Mouse (Mus musculus) hindbrain, embryonic 16.5 days (tissue): ENCODE data around the gene Osr1. TPM values are rescaled to one million over a fixed set of nuclear protein-coding genes. Genes with fewer than 3 reads are reported as not detected.
A peak's percentile ranks its signal among the peaks of the same experiment; 100 is the strongest.

ENCODE experiments used
- ATAC-seq: fragments of 200-750 bp; cut with Nextera tagmentation; 2 replicates; pipeline ENCODE4 v1.8.0; 2017; ENCODE audit warnings: moderate TSS enrichment, moderate library complexity
- H3K27ac ChIP-seq: fragments of 300-500 bp; sonication (generic); 2 replicates; pipeline ENCODE4 v1.5.1; 2014; ENCODE audit warnings: low read depth, mild to moderate bottlenecking, control low read depth, low read length, moderate library complexity
- H3K27me3 ChIP-seq: fragments of 300-500 bp; sonication (generic); replicated peaks from 2 replicates; pipeline ENCODE4 v1.6.1; 2014; ENCODE audit warnings: low read length; ENCODE audit not compliant: control insufficient read depth, insufficient read depth
- H3K36me3 ChIP-seq: fragments of 300-500 bp; sonication (generic); 2 replicates; pipeline ENCODE4 v1.6.1; 2014; ENCODE audit warnings: mild to moderate bottlenecking, low read length, moderate library complexity, mixed read lengths; ENCODE audit not compliant: control insufficient read depth, insufficient read depth
- H3K4me1 ChIP-seq: fragments of 300-500 bp; sonication (generic); 2 replicates; pipeline ENCODE4 v1.6.1; 2014; ENCODE audit warnings: low read depth, low read length; ENCODE audit not compliant: control insufficient read depth, insufficient read depth
- H3K4me2 ChIP-seq: fragments of 300-500 bp; sonication (generic); 2 replicates; pipeline ENCODE4 v1.6.1; 2014; ENCODE audit warnings: mild to moderate bottlenecking, low read length, control low read depth, moderate library complexity
- H3K4me3 ChIP-seq: fragments of 300-500 bp; sonication (generic); 2 replicates; pipeline ENCODE4 v1.5.1; 2014; ENCODE audit warnings: mild to moderate bottlenecking, low read length, control low read depth, moderate library complexity
- H3K9ac ChIP-seq: fragments of 300-500 bp; sonication (generic); 2 replicates; pipeline ENCODE4 v1.6.1; 2014; ENCODE audit warnings: low read depth, mild to moderate bottlenecking, control low read depth, low read length, moderate library complexity
- H3K9me3 ChIP-seq: fragments of 300-500 bp; sonication (generic); 2 replicates; pipeline ENCODE4 v1.6.1; 2014; ENCODE audit warnings: mild to moderate bottlenecking, low read length, moderate library complexity; ENCODE audit not compliant: control insufficient read depth
- WGBS: fragments of 180-500 bp; shearing (Covaris S2); extraction: QIAGEN DNeasy Blood & Tissue Kit; methylation state at CpG from one replicate; pipeline ENCODE4 v1.1.7; 2014; 5-methylcytosine and 5-hydroxymethylcytosine counted together
- polyA plus RNA-seq: library from polyadenylated mRNA; unstranded; fragments of >200 nt; fragmentation: Nextera tagmentation; extraction: Ambion mirVana; gene quantifications from 2 replicates; pipeline ENCODE4 v1.2.1, GENCODE M21; 2015

The Osr1 gene
- polyA plus RNA-seq, 1 experiment from 2014 or later, result 9.3 TPM

DNA sequence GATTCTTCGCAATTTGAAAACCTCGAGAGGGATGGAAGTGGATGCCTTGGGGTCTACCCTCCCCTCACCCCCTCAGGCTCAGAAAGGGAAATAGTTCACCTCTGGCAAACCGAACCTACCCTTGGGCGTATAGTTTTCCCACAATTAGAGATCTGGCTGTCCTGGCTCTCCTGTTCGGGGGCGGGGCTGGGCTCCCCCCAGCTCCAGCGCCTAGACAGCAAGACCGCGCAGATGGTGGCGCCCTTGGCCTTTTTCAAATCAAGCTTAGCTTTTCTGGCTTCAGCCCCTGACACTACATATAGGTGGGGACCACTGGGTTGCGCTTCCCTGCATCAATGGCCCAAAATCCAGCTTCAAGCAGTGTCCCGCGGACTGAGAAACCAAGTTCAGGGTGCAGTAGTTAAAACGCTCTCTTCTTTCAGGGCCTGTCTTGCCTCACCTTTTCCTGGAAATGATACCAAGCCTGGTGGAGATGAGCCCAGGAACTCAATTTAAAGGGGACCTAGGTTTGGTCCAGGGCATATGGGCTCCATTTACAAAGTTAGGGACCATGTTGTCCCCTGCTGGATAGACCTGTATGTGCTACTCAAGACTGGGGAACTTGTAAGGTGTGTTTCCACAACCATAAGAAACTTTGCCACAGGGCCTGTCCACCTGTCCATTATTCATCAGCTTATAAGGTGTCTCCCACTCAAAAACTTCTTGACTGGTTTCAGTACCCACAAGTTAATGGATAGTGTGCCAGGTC is 12.5 kb downstream of the Osr1 start:
- no peaks in the 10 kb centered on the region for H3K36me3 ChIP-seq
- H3K4me2 ChIP-seq, result no peak overlapping the region
- H3K4me1 ChIP-seq, result peaks cover 4% of the 10 kb centered on the region
- no peak overlapping the region for H3K4me3 ChIP-seq
- H3K27me3 ChIP-seq, result peaks cover 47% of the 10 kb centered on the region
- ATAC-seq, result no peak
- no peak overlapping the region for H3K9ac ChIP-seq
- H3K27ac ChIP-seq, result no peak overlapping the region
- WGBS, result 6% methylated on average over 14 of the region's 14 CpGs
- no peaks in the 10 kb centered on the region for H3K9me3 ChIP-seq

GRCm38 (mm10) chr12:9583380-9583779 is 13.5 kb downstream of the Osr1 start:
- H3K4me3 ChIP-seq, result no peak overlapping the region
- peaks cover 38% of the 10 kb centered on the region for H3K27me3 ChIP-seq
- H3K4me1 ChIP-seq, result peaks cover 4% of the 10 kb centered on the region
- no peak for ATAC-seq
- no peaks in the 10 kb centered on the region for H3K9me3 ChIP-seq
- 13% methylated on average over 2 of the region's 2 CpGs for WGBS
- no peak overlapping the region for H3K4me2 ChIP-seq
- no peaks in the 10 kb centered on the region for H3K36me3 ChIP-seq
- H3K9ac ChIP-seq, result no peak overlapping the region
- H3K27ac ChIP-seq, result no peak overlapping the region

DNA sequence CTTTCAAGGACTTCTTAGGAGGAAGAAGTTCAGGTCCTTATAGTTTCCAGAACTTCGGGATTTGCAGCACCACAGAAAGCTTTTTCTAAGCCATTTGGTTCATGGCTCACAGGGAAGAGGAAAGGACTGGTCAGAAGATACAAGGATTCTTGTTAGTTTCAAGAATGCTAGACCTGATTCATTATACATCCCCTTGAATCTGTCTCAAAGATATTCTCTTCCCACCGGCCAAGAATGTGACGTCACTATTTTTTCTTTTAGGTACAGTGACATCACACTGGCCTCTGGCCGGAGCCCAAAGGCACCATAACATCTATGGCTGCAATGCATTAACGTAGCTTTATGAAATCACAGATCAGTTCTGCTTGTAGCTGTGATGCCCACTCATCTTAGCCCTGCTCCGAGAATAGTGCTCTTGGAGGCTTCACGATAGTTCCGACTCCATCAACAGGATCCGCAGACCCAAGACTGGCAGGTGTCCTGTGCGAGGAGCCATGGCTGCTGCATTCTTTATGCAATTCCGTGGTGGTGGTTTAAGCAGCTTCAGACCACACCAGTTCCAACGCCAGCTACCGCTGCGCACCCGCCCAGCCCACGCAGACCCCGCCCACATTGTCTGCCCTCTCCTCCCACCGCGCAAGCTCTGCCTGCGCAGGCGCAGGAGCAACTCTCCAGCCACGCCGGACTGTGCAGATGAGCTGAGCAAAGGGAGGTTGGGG is 14.6 kb downstream of the Osr1 start:
- WGBS, result under 1% methylated on average over 23 of the region's 23 CpGs
- Histone ChIP-seq H3K4me3 (peak overlapping the region; percentile 54), H3K27me3 (peaks cover 29% of the 10 kb centered on the region), H3K9me3 (no peaks in the 10 kb centered on the region), H3K4me1 (peaks cover 4% of the 10 kb centered on the region), H3K36me3 (no peaks in the 10 kb centered on the region), H3K9ac (peak overlapping the region; percentile 62), H3K4me2 (peak overlapping the region; percentile 81), H3K27ac (no peak overlapping the region)
- peak; percentile 96 for ATAC-seq

GRCm38 (mm10) chr12:9585085-9585453 is 15.2 kb downstream of the Osr1 start:
- Histone ChIP-seq H3K9ac (peak overlapping the region; percentile 62), H3K27ac (no peak overlapping the region), H3K9me3 (no peaks in the 10 kb centered on the region), H3K4me1 (peaks cover 6% of the 10 kb centered on the region), H3K4me2 (peak overlapping the region; percentile 81), H3K36me3 (no peaks in the 10 kb centered on the region), H3K27me3 (peaks cover 29% of the 10 kb centered on the region), H3K4me3 (peak overlapping the region; percentile 54)
- peak; percentile 78 for ATAC-seq
- under 1% methylated on average over 7 of the region's 7 CpGs for WGBS

GRCm38 (mm10) chr12:9587732-9588131 is 17.8 kb downstream of the Osr1 start:
- Histone ChIP-seq H3K4me2 (no peak overlapping the region), H3K4me1 (0 out of 2 replicates have a peak, but pooled peaks cover 2% of the 10 kb centered on the region), H3K27me3 (peaks cover 13% of the 10 kb centered on the region), H3K4me3 (no peak overlapping the region), H3K9me3 (no peaks in the 10 kb centered on the region), H3K27ac (no peak overlapping the region), H3K9ac (no peak overlapping the region), H3K36me3 (no peaks in the 10 kb centered on the region)
- no peak for ATAC-seq
- 59% methylated on average over 1 of the region's 1 CpGs for WGBS

- Histone ChIP-seq H3K27me3 (no peaks in the 10 kb centered on the region), H3K9me3 (no peaks in the 10 kb centered on the region), H3K27ac (no peak overlapping the region), H3K4me2 (no peak overlapping the region), H3K36me3 (no peaks in the 10 kb centered on the region), H3K4me1 (0 out of 2 replicates have a peak, but pooled peaks cover 2% of the 10 kb centered on the region), H3K9ac (no peak overlapping the region), H3K4me3 (no peak overlapping the region)
- whole genome bisulfite sequencing, result 66% methylated on average over 7 of the region's 7 CpGs
- ATAC-seq, result peak; percentile 45; the same call in 1 of the 2 replicates
Observed at GRCm38 (mm10) chr12:9589561-9590134, 19.7 kb downstream of the Osr1 start.

DNA sequence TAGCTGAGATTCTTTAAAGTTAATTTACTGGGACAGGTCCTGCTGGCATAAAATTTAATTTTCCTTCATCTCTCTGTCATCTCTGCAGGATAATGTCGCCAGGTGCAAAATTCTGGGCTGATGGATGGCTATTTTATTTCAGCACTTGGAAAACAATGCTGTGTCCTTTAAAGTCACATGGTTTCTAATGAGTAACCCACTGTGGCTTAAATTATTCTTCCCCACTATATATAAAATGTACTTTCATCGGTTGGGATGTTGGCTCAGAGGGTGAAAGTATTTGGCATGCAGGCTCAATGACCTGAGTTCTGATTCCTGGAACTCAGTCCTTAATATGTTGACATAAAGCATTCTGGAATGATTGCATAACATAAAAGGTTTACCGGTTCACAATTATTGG is 21.2 kb downstream of the Osr1 start:
- Histone ChIP-seq H3K9ac (no peak overlapping the region), H3K27me3 (no peaks in the 10 kb centered on the region), H3K4me1 (0 out of 2 replicates have a peak, but pooled peaks cover 2% of the 10 kb centered on the region), H3K27ac (no peak overlapping the region), H3K4me3 (no peak overlapping the region), H3K36me3 (no peaks in the 10 kb centered on the region), H3K9me3 (no peaks in the 10 kb centered on the region), H3K4me2 (no peak overlapping the region)
- ATAC-seq, result peak; percentile 66
- whole genome bisulfite sequencing, result 57% methylated on average over 3 of the region's 3 CpGs

- no peaks in the 10 kb centered on the region for H3K4me1 ChIP-seq
- no peaks in the 10 kb centered on the region for H3K9me3 ChIP-seq
- H3K36me3 ChIP-seq, result no peaks in the 10 kb centered on the region
- no peak overlapping the region for H3K4me2 ChIP-seq
- H3K27ac ChIP-seq, result no peak overlapping the region
- no peak overlapping the region for H3K4me3 ChIP-seq
- ATAC-seq, result no peak
- no peak overlapping the region for H3K9ac ChIP-seq
- no peaks in the 10 kb centered on the region for H3K27me3 ChIP-seq
Observed at GRCm38 (mm10) chr12:9598219-9598618, 28.3 kb downstream of the Osr1 start.
